Mouse (Mus musculus): ENCODE results near the gene Scarf2. TPM values are rescaled to one million over a fixed set of nuclear protein-coding genes. Genes with fewer than 3 reads are reported as not detected.
A peak's percentile ranks its signal among the peaks of the same experiment; 100 is the strongest.

The Scarf2 gene
- total RNA-seq, 4 experiments from 2014 or later = 3.3 to 5.2 (median 4.4) TPM

DNA sequence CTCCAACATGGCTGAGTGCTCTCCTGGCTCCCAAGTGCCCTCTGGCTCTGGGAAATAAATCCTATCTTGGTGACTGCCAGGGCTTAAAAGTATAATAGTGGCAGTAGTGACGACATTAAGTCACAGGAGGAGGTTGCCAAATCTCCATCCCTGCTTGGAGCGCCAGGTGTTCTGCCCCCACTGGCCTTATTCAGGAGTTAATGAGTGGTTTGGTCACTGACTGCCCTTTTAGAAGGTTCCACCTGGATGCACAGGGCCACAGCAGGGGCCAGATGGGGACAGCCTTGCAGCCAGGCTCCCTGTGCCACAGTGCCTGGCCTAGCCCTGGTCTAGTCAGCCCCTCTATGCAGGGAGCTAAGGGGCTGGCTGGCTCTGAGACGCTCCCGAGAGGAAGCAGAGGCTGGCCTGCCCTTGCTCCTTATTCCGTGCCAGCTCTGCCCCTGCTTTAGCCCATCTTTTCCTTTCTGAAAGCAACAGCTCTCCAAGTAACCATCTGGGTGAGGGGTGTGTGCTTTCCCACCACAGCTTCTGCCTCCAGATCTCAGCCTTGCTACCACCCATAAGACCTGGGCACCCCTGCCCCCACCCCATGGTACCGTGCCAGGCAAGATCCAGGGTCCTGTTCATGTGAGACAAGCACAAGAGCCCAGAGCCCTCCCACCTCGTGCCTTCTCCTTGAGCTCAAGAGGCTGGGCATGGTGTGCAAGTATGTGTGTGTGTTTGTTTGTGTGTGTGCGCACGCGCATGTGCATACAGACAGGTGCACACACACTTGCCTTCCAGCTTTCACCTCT is 33.5 kb downstream of the Scarf2 start:
- no peak for DNase-seq (ENCODE audit: low spot score)

DNA sequence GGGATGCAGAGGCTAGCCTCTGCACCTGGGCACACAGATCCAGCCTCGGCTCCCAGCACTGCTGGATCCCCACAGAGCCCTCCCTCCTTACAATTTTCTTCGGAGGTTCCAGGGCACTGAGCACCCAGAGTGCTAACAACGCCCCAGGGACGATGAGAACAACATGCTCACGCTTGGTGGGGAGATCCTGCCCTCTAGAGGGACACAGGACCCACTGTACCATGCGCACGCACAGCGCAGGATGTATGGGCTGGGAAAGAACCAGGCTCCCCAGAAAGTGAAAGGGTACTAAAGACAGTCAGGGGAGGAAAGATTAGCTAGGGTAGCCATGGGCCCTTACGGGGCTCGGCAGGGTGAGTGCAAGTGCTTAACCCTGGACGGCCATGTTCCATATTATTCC is 34.7 kb downstream of the Scarf2 start:
- no peak for DNase-seq (ENCODE audit: low spot score)

DNA sequence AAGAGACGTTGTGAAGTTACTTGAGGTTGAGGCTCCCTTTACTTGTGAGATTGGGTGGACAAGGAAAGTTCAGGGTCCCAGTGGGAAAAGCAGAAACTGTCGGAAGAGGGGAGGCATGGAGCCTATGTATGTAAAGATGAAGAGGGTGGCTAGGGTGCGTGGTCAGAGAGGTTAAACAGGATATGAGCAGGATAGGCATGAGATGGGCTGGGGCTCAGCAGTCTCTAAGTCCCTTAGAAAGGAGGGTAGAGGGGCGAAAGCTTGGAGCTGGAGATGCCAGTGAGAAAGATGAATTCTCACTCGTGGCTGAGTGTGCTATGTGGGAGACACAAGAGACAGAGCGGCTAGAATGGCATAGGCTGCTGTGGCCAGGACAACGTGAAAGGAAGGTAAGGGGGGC is 35.7 kb downstream of the Scarf2 start, which contains the start of gene B830017H08Rik:
Gene B830017H08Rik, plus strand, starts transcription at position 301 of the 400 bp plus-strand sequence.
- DNase-seq (ENCODE audit: low spot score) = no peak

DNA sequence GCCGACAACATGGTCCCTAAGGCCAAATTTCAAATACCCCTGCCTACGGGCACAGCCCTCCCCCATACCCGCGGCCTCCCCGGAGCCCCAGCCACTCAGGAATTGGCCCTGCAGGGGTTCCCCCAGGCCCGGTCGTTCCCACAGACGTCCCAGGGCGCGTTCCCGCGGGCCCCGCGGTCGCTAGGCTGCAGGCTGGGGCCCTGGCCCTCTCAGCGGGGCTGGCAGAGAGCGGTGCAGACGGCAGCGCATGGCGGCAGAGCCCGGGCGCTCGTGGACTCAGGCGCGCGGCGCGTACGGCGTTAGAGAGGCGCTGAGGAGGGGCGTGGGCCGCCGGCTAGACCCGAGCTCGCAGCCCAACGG is 36.2 kb downstream of the Scarf2 start:
- DNase-seq (ENCODE audit: low spot score) = no peak

DNA sequence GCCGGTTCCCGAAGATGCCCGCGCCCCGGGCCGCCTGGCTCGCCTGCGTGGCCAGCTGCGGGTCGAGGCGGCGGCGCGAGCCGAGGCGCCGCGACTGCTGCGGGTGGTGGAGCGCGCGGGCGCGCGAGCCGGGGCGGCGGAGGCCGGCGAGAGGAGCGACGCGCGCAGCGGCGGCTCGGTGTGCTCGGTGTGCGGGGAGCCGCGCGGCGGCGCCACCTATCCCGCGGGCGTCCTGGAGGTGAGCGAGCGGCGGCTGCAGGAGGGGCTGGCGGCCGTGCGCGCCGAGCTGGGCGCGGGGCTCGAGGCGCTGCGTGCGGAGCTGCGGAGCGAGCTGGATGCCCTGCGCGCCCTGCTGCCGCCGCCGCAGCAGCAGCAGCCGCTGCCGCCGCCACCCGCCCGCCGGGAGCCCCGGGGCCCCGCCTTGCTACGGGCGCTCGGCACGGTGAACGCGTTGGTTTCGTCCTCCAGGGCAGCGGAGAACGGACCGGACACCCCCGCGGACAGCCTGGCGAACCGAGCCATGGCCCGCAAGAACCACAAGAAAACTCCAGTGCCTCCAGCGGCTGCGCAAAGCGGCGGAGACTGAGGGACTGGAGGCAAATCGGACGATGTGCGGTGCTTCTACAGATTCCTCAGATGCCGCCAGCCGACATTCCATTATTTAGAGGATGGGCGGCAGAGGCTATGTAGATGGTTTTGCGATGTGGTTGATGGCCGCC is 36.8 kb downstream of the Scarf2 start:
- DNase-seq (ENCODE audit: low spot score) = no peak

DNA sequence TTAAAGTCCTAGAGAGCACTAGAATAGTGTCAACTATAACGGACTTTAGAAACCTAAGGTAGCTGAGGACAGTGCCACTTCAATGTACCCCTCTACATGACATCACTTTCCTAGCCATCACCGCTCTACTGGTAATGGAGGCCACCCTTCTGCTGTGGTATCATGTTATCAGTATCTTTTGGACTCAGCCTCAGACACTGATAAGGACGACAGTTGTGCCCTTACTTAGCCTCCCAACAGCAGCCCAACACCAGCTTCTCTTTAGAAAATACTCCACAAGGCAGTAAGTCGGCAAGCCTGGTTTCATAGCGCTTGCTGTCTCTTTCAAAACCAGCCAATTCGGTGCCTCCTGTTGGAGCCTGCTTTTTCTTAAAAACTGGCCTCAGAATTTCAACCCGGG is 37.5 kb downstream of the Scarf2 start:
- DNase-seq (ENCODE audit: low spot score) = no peak

DNA sequence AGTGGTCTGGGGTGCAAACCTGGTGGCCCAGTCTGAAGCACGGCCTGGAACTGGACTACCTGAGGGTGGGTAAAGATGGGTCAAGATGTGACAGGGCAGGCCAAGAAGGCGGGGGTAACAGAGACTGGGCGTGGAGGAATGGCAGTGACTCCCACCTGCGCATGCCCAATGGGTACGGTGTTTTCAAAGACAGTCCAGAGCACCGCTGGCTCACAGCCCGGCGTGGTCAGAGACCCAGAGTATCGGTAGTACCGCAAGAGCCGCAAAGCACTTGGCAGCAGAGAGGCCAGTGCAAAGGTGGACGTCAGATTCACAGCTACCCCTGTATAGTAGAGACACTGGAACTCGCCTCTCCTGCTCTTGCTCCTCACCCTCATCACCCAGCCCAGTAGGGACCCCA is 38.4 kb downstream of the Scarf2 start:
- no peak for DNase-seq (ENCODE audit: low spot score)

DNA sequence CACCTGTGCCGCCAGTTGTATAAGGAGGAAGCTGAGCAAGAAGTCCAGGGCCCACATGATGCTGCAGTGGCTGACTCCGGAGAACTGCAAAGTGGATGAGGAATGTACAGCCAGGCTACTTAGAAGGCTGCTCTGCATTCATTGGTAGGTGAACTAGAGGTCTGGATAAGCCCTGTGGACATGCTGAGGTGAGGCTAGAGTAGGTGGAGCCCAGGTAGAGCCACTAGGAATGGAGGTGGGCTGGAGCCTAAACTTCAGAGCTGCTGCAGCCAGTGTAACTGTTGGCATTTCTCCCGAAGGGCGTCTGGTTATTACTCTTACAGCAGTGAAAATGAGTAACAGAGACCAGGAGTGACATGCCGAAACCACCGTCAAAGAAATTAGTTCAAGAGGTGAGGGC is 41.0 kb downstream of the Scarf2 start, which contains the start of gene Car15:
Gene Car15, minus strand, starts transcription at position 314 of the 400 bp plus-strand sequence.
- no peak for DNase-seq (ENCODE audit: low spot score)

DNA sequence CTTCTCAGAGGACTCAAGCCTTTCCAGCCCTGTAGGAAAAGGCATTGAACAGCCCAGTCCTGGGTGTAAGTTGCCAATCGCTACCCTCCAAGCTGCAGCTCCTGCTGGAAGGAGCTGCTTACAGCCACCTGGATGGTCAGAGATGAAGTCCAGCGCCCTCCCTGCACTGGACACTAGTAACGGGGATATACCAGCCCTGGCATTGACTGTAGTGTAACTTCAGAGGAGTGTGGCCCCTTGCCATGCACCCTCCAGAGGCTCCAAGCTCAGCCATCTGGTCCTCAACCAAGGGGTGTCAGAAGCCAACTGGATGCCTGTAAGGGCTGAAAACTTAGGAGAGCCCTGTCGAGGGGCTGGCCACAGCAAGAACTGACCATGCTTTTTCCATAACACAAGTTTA is 42.9 kb downstream of the Scarf2 start:
- no peak for DNase-seq (ENCODE audit: low spot score)

DNA sequence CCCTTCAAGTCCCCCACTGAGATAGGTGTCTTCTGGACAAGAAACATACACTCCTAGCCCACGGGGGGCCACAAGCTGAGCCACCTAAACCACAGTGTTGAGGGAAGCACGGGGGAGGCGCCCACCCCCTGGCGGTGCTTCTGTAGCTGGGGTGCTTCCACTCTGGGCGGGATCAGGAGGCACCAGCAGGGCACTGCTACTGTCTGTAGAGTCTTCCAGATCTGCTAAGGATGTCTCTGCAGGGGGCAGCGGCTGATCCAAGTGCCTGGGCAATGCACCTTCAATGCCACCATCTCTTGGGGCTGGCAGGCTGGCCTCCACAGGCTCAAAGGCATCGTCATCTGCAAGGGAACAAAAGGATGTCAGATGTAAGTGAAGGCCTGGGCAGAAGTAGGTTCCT is 45.4 kb downstream of the Scarf2 start:
- DNase-seq (ENCODE audit: low spot score) = no peak

DNA sequence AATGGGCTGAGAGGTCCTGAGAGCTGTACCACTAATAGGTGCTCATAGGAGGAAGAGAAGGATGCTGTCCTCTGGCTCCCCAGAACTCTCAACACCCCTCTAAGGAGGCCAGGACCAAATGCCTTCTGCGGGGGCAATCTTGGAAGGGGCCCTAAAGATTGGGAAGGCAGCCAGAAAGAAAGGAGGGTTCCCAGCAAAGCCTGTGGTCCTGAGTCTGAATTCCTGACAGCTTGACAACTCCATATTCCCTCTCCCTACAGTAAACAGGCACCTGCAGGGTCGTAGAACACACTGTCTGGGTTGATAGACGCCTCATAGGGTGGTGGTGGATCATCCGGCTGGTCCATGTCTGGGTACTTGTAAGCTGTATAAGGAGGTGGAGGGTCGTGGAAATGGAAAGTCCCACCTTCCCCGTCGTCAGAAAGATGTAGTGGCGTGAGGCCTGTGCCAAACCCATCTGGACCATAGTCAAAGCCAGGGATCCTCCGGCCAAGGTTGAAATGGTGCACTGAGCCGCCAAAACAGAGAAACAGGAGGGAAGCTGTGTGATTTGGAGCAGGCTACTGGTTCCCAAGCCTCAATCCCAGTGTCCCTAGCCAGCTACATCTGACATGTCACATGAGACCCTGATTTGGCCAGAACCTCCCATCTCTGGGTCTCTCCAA is 46.8 kb downstream of the Scarf2 start:
- no peak for DNase-seq (ENCODE audit: low spot score)

DNA sequence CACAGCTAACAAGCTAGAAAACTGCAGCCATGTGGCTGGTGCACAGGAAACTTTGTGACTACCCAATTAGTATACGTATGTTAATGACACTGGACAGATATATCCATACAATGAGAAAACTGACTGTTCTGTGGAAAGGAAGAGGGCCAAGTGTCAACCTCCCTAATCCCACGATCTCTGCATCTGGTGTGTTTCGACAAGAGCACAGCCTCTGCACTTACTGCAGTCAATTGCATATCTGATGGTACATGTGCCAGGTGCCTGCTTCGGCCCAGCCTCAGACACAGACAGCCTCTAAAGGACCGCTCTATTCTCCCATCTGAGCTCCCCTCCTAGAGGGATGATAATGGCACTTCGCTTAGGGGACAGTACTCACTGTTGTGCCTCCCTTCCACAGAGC is 51.3 kb downstream of the Scarf2 start:
- no peak for DNase-seq (ENCODE audit: low spot score)

DNA sequence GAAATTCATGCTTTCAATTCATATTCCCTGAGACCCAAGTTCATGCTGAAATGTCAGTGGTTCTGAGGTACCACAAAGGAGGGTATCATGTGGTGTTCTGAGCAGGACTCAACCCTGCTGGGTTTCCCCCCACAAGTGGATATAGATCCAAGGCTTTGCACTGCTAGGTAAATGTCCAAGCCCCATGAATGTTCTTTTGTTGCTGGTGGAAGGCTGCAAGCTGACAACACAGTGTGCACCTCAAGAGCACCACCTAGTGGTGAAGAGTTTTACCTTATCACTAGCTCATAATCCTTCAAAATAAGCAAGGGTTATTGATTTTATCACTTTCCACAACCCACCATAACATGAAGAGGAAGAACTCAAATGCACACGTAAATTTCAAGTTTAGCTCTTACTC is 51.8 kb downstream of the Scarf2 start:
- peak; percentile 55 for DNase-seq (ENCODE audit: low spot score)

DNA sequence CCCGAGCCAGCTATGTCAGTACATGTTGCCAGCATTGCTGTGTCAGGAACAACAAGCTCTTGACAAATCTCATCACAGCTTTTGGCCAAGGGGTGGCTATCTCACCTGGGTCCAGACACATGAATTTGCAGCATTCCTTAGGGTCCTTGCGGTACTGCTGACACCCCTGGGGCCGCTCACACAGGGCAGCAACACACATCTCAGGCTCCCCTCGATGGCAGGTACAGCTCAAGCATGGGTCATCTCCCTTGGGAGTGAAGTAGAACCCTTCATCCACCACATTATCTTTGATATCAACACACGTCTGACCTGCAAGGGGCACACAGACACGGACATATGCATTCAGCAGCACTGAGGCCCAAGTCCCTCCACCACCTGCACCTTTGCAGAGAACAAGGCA is 52.4 kb downstream of the Scarf2 start:
- DNase-seq (ENCODE audit: low spot score) = no peak

DNA sequence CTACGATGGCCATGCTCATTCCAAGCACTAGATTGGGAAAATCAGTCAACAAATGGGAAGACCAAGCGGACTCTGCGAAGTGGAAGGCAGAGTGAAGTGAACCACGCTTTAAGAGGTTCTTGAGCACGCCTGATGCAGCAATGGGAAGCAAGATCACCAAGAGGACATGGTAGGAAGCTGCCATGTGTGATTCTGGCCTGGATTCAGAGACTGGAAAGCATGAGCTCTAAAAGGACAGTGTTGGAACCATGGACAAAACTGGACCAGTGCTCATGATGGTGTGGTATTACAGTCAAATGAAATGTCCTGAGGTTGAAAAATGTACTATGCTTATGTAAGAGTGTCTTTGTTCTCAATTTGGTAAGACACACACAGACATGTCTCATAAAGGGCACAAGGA is 54.2 kb downstream of the Scarf2 start:
- no peak for DNase-seq (ENCODE audit: low spot score)

DNA sequence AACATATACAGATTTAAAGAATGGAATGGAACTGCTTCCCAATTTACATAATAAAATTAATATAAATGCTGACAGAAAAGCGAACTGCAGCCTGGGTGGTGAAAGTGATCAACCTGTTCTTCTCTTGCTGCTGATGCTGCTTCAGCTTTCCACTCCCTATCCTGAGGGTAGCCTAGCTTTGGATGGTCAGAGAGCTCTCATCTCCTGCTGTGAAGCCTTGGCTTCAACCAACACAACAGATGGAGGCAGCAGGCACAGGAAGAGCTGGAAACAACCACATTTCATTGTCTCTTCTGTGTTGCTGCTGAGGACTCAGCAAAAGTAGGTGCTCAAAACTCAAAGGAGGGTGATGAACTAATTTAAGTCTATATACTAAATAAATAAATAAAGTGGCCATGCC is 54.8 kb downstream of the Scarf2 start:
- no peak for DNase-seq (ENCODE audit: low spot score)

DNA sequence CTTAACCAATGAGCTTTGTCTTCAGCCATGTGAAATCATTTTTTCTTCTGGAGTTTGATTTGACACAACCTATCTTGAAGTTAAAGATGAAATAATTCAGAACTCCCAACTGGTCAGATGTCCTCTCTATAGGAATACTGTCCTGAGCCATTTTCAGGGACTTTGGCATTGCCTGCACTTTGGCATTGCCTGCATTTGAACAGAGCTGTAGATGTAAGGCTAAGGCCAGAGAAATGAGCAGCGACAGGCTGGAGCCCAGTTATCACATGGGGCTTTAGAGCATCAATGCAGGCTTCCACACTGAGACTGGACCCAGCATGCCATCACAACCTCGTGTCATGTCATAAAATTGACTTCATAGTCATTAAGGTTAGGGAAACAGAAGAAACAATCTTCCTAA is 56.2 kb downstream of the Scarf2 start:
- no peak for DNase-seq (ENCODE audit: low spot score)

DNA sequence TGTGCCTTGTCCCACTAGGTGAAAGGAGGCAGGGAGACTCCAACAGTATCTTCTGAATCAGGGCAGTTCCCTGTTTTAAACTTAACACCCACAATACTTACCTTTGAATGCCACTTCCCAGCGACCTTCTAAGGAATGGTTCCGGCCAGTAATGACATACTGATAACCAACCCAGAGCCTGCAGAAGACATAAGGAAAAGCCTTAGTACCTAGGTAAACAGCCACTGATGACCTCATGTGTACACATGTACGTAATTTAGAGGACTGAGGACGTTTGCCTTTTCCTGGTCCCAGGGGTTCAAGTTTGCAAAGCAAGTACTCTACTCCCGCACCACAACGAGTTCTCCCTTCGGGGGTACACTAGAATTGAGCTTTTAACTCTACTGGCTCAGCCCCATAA is 60.1 kb downstream of the Scarf2 start:
- DNase-seq (ENCODE audit: low spot score) = no peak

Measured in heart, adult 8-10 months (tissue).